Mouse (Mus musculus): ENCODE data around the gene Rrp12. TPM values are rescaled to one million over a fixed set of nuclear protein-coding genes. Genes with fewer than 3 reads are reported as not detected.

The Rrp12 gene
- total and polyA plus RNA-seq, 3 experiments, result 6.6 to 17.4 (median 13.7) TPM

DNA sequence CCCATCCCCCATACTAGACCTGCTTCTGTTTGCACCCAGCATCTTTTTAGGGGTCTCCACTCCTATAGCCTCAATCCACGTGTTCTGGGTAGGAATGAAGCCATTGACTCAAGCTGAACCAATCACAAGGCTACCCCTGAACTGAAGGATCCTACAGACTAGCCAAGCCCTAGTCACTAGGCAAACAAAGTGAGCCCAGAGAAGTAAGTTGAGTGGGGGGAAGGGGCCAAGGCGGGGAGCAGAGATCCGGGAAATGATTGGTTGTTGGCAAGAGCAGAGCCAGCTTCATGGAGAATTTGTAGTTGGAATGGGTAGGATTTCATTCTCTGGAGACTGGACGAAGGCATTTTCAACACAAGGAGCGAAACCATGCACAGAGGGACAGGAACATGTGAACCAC, 79.1 kb downstream of the Rrp12 start:
- DNase-seq, result no peak

DNA sequence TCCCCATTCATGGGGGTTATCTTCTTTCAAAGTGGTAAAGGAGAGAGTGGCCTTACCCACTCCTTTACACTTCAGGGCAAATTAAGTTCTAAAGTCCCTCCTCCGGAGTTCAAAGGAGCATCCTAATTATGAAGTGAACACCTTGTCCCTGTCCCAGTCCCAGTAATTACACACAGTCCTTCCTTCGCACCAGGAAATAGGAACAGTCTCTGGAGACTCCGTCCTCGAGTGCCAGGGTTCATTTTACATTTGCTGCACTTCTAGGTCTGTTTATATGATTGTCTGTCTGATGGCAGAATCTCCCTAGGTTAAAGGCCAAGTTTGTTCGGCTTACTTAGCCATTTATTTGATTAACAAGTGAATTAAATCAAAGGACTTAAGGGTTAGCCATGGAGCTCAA, 79.6 kb downstream of the Rrp12 start:
- H3K9ac ChIP-seq (ENCODE audit: low read depth, low read length), result no peak overlapping the region
- H3K27ac ChIP-seq, result no peak overlapping the region
- no peaks in the 10 kb centered on the region for H3K27me3 ChIP-seq (ENCODE audit: control insufficient read depth, insufficient read depth, low read length)
- 76% methylated on average over 5 of the region's 5 CpGs for WGBS
- DNase-seq, result no peak
- TF ChIP-seq EP300 (IDR thresholded peaks at IDR 0.05; ENCODE audit: insufficient read depth, low read depth, low read length), result no peak
- TF ChIP-seq CTCF (IDR thresholded peaks at IDR 0.05), result no peak
- no peak for TF ChIP-seq POLR2A (IDR thresholded peaks at IDR 0.05; ENCODE audit: insufficient read depth, low read depth, low read length)
- no peaks in the 10 kb centered on the region for H3K79me2 ChIP-seq (replicated peaks; ENCODE audit: control insufficient read depth, insufficient read depth, low read length)
- H3K4me1 ChIP-seq (ENCODE audit: control insufficient read depth, insufficient read depth, low read length), result no peaks in the 10 kb centered on the region
- no peak overlapping the region for H3K4me3 ChIP-seq
- no peaks in the 10 kb centered on the region for H3K36me3 ChIP-seq (ENCODE audit: control insufficient read depth, insufficient read depth, low read length)
- intact Hi-C loops (cut with DNase I), result no loop called here

More for the DNA sequence above, 79.1 kb downstream of the Rrp12 start:
- Histone ChIP-seq H3K79me2 (replicated peaks; ENCODE audit: control insufficient read depth, insufficient read depth, low read length) (no peaks in the 10 kb centered on the region), H3K4me3 (no peak overlapping the region), H3K27ac (no peak overlapping the region), H3K4me1 (ENCODE audit: control insufficient read depth, insufficient read depth, low read length) (no peaks in the 10 kb centered on the region), H3K9ac (ENCODE audit: low read depth, low read length) (no peak overlapping the region), H3K36me3 (ENCODE audit: control insufficient read depth, insufficient read depth, low read length) (no peaks in the 10 kb centered on the region), H3K27me3 (ENCODE audit: control insufficient read depth, insufficient read depth, low read length) (no peaks in the 10 kb centered on the region)
- 63% methylated on average over 5 of the region's 5 CpGs for WGBS
- TF ChIP-seq POLR2A (IDR thresholded peaks at IDR 0.05; ENCODE audit: insufficient read depth, low read depth, low read length), result no peak
- no peak for TF ChIP-seq EP300 (IDR thresholded peaks at IDR 0.05; ENCODE audit: insufficient read depth, low read depth, low read length)
- TF ChIP-seq CTCF (IDR thresholded peaks at IDR 0.05), result no peak
- intact Hi-C loops (cut with DNase I), result no loop called here

DNA sequence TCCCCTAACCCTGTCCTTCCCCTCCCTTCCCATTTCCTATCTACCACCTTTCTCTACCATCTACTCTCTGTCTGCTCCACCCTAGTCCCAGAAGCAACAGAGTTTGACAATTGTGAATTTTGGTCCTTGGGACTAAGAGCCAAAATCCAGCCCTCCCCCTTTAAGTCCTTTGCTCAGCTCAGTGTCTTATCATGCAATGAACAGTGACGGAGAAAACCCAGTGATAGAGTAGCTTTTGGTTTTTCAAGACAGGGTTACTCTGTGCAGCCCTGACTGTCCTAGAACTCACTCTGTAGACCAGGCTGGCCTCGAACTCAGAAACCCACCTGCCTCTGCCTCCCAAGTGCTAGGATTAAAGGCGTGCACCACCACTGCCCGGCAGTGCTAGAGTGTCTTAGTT, 82.6 kb downstream of the Rrp12 start:
- no peak for DNase-seq
- Histone ChIP-seq H3K36me3 (ENCODE audit: control insufficient read depth, insufficient read depth, low read length) (no peaks in the 10 kb centered on the region), H3K4me3 (no peak overlapping the region), H3K27me3 (ENCODE audit: control insufficient read depth, insufficient read depth, low read length) (no peaks in the 10 kb centered on the region), H3K9ac (ENCODE audit: low read depth, low read length) (no peak overlapping the region), H3K27ac (no peak overlapping the region), H3K4me1 (ENCODE audit: control insufficient read depth, insufficient read depth, low read length) (no peaks in the 10 kb centered on the region), H3K79me2 (replicated peaks; ENCODE audit: control insufficient read depth, insufficient read depth, low read length) (no peaks in the 10 kb centered on the region)
- 80% methylated on average over 4 of the region's 4 CpGs for WGBS
- TF ChIP-seq POLR2A (IDR thresholded peaks at IDR 0.05; ENCODE audit: insufficient read depth, low read depth, low read length), result no peak
- no peak for TF ChIP-seq EP300 (IDR thresholded peaks at IDR 0.05; ENCODE audit: insufficient read depth, low read depth, low read length)
- no peak for TF ChIP-seq CTCF (IDR thresholded peaks at IDR 0.05)
- intact Hi-C loops (cut with DNase I), result no loop called here

Other genes starting within 250 kb of the Rrp12 start
- under 1 TPM; 0.05 to 0.07 TPM for gene Slit1, start 152.5 kb downstream of the Rrp12 start, total RNA-seq (2021)
- gene Slit1, start 152.5 kb downstream of the Rrp12 start, polyA plus RNA-seq (2012; rRNA removed), result 0.03 and 0.06 TPM in 2 replicates
- 1 to 10 TPM; 1.7 to 2.0 TPM for gene Arhgap19, start 94.1 kb downstream of the Rrp12 start, total RNA-seq (2021)
- gene Arhgap19, start 94.1 kb downstream of the Rrp12 start, polyA plus RNA-seq (2012; rRNA removed), result 1.4 and 2.1 TPM in 2 replicates
- 1 to 10 TPM; 2.5 to 3.9 TPM for gene Frat1, start 66.2 kb downstream of the Rrp12 start, total RNA-seq (2021)
- 1.3 TPM in 2 replicates for gene Frat1, start 66.2 kb downstream of the Rrp12 start, polyA plus RNA-seq (2012; rRNA removed)
- 1 to 10 TPM; 2.7 to 4.9 TPM for gene Frat2, start 48.0 kb downstream of the Rrp12 start, total RNA-seq (2021)
- 1.4 and 1.7 TPM in 2 replicates for gene Frat2, start 48.0 kb downstream of the Rrp12 start, polyA plus RNA-seq (2012; rRNA removed)
- 100 to 1,000 TPM; 122 to 135 TPM for gene Pgam1, start 15.8 kb upstream of the Rrp12 start, total RNA-seq (2021)
- gene Pgam1, start 15.8 kb upstream of the Rrp12 start, polyA plus RNA-seq (2012; rRNA removed), result 111 and 162 TPM in 2 replicates
- 10 to 100 TPM; 13.2 to 13.9 TPM for gene Exosc1, start 37.2 kb upstream of the Rrp12 start, total RNA-seq (2021)
- gene Exosc1, start 37.2 kb upstream of the Rrp12 start, polyA plus RNA-seq (2012; rRNA removed), result 9.8 and 9.9 TPM in 2 replicates
- 10 to 100 TPM; 12.3 to 14.6 TPM for gene Zdhhc16, start 37.3 kb upstream of the Rrp12 start, total RNA-seq (2021)
- 40.3 and 53.3 TPM in 2 replicates for gene Zdhhc16, start 37.3 kb upstream of the Rrp12 start, polyA plus RNA-seq (2012; rRNA removed)
- 10 to 100 TPM; 14.2 to 17.9 TPM for gene Mms19, start 85.0 kb upstream of the Rrp12 start, total RNA-seq (2021)
- 35.4 and 48.4 TPM in 2 replicates for gene Mms19, start 85.0 kb upstream of the Rrp12 start, polyA plus RNA-seq (2012; rRNA removed)
- gene Ubtd1, start 85.6 kb upstream of the Rrp12 start, total RNA-seq (2021), result 10 to 100 TPM; 21.4 to 22.7 TPM
- 27.3 and 37.3 TPM in 2 replicates for gene Ubtd1, start 85.6 kb upstream of the Rrp12 start, polyA plus RNA-seq (2012; rRNA removed)
- gene Ankrd2, start 139.8 kb upstream of the Rrp12 start, total RNA-seq (2021), result under 1 TPM; 0.20 to 0.42 TPM
- not detected in 2 replicates for gene Ankrd2, start 139.8 kb upstream of the Rrp12 start, polyA plus RNA-seq (2012; rRNA removed)
- gene Hoga1, start 149.4 kb upstream of the Rrp12 start, total RNA-seq (2021), result 1 to 10 TPM; 1.6 to 2.3 TPM
- 0.85 and 1.4 TPM in 2 replicates for gene Hoga1, start 149.4 kb upstream of the Rrp12 start, polyA plus RNA-seq (2012; rRNA removed)
- gene 4933411K16Rik, start 156.1 kb upstream of the Rrp12 start, total RNA-seq (2021), result under 1 TPM in 1 of 2 experiments, not detected in 1; 0.23 TPM
- gene 4933411K16Rik, start 156.1 kb upstream of the Rrp12 start, polyA plus RNA-seq (2012; rRNA removed), result 0.41 and 0.73 TPM in 2 replicates
- 1 to 10 TPM; 2.3 to 2.5 TPM for gene Morn4, start 190.2 kb upstream of the Rrp12 start, total RNA-seq (2021)
- 5.0 and 5.5 TPM in 2 replicates for gene Morn4, start 190.2 kb upstream of the Rrp12 start, polyA plus RNA-seq (2012; rRNA removed)
- 10 to 100 TPM; 18.2 to 21.3 TPM for gene Pi4k2a, start 194.3 kb upstream of the Rrp12 start, total RNA-seq (2021)
- gene Pi4k2a, start 194.3 kb upstream of the Rrp12 start, polyA plus RNA-seq (2012; rRNA removed), result 15.1 and 21.4 TPM in 2 replicates
- gene Avpi1, start 232.9 kb upstream of the Rrp12 start, total RNA-seq (2021), result 10 to 100 TPM; 10.0 to 14.4 TPM
- gene Avpi1, start 232.9 kb upstream of the Rrp12 start, polyA plus RNA-seq (2012; rRNA removed), result 9.9 and 13.1 TPM in 2 replicates